Mouse (Mus musculus) thymus, adult 2 months (tissue): ENCODE data around the gene Tnnc1.

ENCODE experiments used
- CTCF ChIP-seq: fragments of 200-500 bp; IDR thresholded peaks from 2 replicates; pipeline ENCODE4 v1.5.1; 2012; ENCODE audit warnings: mild to moderate bottlenecking, control low read depth, low read length, moderate library complexity, borderline replicate concordance; ENCODE audit not compliant: control insufficient read depth, poor library complexity, insufficient read depth; ENCODE audit errors: extremely low read depth
- POLR2A ChIP-seq: fragments of 200-500 bp; IDR thresholded peaks from 2 replicates; pipeline ENCODE4 v1.6.1; 2012; ENCODE audit warnings: mild to moderate bottlenecking, low read length, control low read depth, moderate library complexity; ENCODE audit not compliant: control insufficient read depth, poor library complexity, insufficient read depth; ENCODE audit errors: extremely low read depth

GRCm38 (mm10) chr14:31165991-31166630, 42.0 kb upstream of the Tnnc1 start:
- TF ChIP-seq POLR2A (no peak), CTCF (no peak)
